Mouse (Mus musculus) layer of hippocampus, adult 9-11 months (tissue): ENCODE measurements at regions not wholly inside any gene's neighbourhood (a gene's known extent, or its start where the extent isn't known, plus 50 kb on each side); places are given as distances from the start of the nearest gene placed in this dataset.
A peak's percentile ranks its signal among the peaks of the same experiment; 100 is the strongest.
"Not testable (repeated sequence)": the region's sequence is repeated elsewhere in the genome, so short reads cannot be mapped to it uniquely, and the experiment has no call there.

Experiments used
- DNase-seq: peaks from one replicate; pipeline ENCODE4 v3.0.0; 2022

DNA sequence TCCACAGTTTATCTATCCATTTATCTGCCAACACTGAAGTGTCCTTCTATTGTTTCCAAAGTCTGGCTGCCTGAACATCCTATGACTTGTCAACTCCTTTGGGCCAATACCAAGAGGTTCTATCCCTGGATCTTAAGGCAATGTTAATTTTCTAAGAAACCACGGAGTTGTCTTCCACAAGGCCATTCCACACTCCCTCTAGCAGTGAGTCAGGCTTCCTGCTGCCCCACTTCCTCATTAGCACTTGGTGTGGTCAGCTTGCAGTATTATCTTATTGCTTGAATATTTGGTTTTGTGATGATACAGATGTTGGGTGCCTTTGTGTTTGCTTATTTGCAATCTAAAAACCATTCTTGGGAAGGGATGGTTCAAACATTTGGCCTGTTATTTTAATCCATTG is 87.5 kb upstream of the Ppp2r2d start:
- no peak for DNase-seq

DNA sequence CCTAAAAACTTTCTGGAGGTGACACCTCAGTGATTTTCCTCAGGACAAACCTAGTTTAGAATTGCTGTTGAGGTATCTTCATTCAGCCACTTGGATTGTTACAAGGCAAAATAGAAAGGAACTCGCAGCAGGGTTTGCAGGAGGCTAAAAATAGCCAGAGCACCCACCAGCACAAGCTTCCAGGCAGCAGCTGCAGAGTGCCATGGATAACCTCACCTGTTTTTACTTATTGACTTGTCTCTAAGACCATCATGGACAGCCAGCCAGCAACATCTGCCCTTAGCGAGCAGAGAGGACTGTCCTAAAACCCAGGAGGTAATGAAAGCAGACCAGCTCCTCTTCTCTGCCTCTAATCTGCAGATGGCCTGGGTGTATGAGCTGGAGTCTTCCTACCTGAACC is 97.4 kb upstream of the Ppp2r2d start:
- DNase-seq, result no peak

DNA sequence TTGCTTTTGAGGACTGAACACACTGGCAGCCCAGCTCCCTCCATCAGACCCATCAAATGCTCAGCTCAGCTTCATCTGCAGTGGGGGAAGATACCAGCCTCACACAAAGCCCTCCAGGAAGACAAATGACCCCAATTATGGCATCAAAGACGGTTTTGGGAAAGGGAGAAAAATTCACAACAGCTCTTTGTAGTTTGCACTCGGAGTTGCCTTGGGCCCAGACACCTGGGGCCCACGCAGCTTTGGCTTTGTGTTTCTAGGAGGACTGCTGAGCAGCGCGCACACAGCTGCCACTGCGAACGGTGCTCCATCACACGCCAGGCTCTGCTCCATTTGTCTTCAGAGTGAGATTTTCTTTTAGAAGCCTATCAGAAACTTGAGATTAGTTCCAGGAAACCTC is 99.3 kb upstream of the Ppp2r2d start:
- DNase-seq, result no peak

DNA sequence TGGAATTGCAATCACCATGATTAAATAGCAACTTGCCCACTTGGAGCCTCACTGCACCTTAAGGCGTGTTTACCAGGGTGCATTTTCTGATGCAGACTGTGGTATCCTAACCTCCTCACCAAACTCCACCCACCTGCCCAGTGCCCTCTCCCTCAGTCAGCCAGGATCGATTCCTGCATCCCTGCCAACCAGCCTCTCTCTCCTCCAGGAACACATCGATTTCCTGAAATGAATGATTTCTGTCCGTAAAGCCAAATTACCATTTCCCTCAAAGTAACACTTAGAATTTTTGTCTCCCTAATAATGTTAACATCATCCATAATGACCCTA is 103.4 kb upstream of the Ppp2r2d start:
- DNase-seq, result no peak

DNA sequence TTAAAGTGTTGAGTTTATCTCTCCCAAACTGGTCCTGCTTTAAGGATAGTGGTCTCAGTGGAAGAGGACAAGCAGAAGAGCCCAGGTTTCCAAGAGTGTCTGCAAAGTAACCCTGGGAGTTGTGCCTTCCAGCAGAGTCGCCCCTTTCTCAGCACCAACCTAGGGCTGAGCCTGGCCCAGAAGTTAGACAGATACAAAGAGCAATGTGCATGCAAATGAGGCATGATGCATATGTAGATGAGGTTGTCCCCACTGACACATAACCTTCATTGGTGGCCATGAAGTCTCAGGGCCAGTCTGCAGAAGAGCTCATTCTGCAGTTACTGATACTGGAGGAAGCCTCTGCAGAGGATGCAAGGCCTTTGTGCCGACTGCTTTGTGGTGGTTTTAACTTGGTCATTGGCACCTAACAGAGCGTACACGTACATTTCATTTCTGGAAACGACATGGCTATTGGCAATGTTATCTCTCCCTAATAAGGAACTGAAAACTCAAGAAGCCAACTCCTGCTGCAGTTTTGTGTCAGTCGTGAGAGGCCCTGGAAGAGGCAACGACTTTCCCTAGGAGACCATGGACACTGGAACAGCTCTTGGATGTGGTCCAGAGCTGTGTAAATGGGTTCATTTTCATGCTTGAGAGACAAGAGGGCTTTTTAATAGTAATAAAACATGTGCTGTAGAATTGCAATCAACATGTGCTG is 103.9 kb upstream of the Ppp2r2d start:
- no peak for DNase-seq

DNA sequence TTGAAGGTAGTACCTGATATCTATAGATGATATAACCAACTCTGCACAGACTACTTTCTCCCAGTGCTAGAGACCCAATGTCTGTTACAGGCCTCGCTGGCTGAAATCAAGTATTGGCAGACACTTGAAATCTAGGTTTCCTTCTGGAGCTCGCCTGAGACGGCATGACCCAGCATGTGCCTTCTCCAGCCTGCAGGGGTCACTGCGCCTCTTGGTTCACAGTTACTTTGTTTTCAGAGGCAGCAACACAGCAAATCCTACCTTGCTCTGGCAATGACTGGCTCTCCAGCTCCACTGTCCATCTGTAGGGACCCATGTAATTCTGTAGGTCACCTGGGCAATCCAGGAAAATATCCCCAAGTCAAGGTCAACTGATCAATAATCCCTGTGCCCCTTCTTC is 111.6 kb upstream of the Ppp2r2d start:
- DNase-seq, result peak; percentile 18

DNA sequence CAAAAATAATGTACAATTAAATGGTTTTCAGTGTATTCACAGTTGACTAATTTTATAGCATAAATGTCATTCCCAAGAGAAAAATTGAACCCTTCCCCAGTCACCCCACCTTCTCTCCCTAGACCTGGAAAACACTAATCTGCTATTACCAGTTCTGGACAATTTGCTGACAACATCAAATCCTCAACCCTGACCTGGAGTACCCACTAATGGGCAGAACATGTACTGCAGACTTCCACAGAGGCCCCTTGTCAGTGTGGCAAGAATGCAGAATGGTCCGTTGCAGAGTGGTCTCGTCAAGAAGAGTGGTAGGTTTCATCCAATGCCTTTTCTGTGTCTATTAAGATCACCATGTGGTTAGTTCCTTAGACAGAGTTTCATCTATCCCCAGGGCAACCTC is 121.0 kb upstream of the Ppp2r2d start:
- no peak for DNase-seq

DNA sequence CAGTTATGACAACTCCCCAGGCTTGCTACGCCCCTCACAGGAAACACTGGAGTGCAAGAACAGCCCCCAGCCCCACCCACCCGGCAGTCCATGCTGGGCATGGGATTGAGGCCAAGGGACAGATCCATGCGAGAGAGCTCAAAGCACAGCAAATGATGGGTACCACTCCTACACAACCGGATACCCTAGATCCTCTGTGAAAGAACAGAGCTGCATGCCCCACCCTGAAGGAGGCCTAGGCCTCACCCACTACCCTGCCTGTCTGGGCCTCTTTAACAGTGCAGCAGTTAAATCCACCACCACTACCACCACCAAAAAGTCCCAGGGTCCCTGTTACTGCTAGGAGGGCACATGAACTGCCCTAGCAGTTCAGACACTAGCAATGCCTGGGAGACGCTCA is 126.3 kb upstream of the Ppp2r2d start:
- DNase-seq, result no peak

DNA sequence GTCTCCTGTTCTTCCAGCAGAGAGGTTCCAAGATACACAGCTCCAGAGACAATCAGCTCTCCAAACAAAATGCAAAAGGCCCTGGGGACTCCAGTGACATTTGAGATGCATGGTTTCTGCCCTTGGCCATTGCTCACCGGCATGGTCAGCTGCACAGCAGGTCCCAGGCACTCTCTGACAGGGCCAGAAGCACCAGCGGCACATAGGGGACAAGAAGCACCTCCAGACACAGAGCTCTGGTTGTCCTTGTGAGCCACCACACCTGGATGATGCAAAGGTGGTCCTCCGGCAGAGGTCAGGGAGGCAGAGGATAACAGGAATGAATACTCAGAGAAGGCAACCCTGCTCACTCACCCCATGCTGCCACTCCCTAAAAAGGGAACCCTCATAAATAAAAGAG is 126.8 kb upstream of the Ppp2r2d start:
- DNase-seq, result no peak

DNA sequence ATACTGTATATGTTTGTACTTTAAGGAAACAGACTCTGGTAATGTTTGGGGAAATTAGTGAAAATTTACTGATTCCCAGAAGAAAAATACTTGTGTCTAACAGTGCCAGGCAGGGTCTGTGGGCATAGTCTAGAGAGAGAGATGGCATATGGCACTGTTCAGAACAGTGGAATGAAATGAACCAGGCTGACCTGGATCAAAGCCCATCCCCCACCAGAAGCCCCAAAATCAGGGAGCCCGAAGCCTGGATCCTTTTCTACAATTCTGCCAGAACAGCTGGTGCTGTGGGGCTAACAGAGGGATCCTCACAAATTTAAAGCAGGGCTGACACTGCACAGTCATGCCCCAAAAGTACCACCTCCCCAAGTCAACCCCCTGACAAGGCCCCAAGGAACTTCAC is 131.1 kb upstream of the Ppp2r2d start:
- no peak for DNase-seq

DNA sequence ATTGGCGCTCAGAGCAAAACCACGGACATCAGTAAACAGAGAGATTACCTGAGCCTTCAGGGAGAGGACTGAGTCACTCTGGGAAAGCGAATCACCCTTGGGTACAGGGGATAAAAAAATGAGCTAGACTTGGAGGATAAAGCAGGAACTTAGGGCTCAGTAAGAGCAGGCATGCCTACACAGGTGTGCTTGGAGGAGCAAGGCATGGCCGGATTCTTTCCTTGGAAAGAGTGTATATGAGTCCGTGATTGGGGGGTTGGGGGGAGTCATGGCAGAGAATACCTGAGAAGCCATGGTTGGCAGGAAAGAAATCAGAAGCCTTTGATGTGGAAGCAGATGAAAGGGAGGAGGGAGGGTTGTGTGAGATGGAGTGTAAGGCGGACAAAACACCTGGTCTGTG is 137.5 kb upstream of the Ppp2r2d start:
- DNase-seq, result no peak

DNA sequence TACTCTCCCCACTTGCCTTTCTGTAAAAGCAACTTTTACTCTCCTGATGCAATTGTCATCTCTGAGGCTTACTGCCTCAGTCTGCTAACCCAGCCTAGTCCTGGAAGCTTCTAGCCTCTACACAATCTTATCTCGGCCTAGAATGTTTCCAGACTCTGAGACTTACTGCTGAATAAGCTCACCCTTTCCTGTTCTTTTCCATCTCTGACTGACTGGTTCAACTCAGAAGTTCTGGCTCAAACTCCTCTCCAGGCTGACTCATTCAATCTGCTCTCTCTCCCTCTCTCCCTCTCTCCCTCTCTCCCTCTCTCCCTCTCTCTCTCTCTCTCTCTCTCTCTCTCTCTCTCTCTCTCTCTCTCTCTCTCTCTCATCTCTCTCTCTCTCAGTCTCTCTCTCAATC is 146.3 kb upstream of the Ppp2r2d start:
- not testable (repeated sequence) for DNase-seq

DNA sequence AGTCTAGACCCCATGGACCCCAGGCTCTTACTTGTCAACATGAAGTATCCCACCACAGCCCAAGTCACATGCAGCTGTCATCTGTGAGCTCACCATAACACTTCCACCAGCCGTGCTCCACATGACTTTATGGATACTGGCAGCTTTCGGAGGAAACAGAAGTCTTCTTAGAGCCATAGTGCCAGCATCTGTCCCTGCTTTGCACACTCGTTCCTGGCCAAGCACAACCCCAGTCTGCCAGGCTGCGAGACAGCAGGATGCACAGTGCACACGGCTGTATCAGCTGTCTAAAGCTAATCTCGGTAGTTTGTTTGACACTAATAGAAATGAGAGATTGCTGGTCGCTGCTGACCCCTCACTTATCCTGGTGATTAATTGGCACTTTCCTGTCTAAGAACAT is 163.7 kb upstream of the Ppp2r2d start:
- DNase-seq, result peak; percentile 35

DNA sequence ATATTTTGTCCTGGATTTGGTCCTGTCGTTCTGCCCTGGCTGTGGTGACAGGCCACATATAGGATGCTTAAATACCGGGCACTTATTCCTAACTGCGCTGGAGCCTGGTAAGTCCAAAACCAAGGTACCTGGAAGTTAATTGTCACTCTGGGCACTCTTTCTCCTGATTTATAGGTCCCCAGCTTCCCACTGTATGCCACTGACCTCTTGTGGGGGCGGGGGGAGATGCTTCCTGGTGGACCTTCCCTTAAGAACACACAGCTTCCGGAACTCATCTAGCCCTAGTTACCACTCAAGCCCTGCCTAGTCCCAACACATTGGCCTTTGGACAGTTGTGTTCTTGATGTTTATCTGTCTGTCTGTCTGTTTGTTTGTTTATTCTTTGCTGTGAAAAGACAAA is 165.3 kb upstream of the Ppp2r2d start:
- DNase-seq, result no peak

DNA sequence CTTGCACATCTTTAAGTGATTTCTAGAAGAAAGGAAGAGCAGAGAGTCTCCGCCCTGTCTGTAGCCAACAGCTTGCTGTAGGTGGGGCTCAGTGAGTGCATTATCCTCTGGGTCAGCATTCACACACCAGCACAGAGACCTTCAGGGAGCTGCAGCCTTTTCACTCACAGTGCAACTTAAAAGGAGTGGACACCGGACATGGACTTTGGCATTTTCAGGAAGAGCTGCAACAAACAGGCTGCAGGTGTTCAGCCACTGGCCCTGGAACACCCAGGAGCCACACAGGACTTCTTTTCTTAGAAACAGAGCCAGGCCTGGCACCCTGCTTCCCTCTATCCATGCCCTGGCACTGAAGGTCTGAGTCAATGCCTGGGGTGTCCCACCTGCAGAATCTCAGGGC is 166.3 kb upstream of the Ppp2r2d start:
- no peak for DNase-seq

DNA sequence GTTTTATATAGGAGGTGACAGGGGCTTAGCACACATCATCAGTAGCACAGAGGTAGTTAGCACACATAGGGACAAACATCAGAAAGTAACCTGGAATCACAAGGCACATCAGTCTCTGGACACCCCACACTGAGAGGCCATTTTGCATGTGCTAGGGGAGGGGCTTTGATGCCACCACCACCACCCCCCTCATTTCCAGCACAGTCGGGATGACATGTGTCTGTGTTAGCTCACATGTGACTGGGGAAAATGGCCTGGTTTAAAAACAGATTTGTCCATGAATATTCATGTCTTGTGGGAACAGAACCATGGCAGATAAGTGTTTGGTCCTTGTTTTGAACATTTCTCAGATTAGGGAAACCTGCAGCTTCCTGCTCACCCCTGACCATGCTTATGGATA is 172.9 kb upstream of the Ppp2r2d start:
- peak; percentile 12 for DNase-seq

DNA sequence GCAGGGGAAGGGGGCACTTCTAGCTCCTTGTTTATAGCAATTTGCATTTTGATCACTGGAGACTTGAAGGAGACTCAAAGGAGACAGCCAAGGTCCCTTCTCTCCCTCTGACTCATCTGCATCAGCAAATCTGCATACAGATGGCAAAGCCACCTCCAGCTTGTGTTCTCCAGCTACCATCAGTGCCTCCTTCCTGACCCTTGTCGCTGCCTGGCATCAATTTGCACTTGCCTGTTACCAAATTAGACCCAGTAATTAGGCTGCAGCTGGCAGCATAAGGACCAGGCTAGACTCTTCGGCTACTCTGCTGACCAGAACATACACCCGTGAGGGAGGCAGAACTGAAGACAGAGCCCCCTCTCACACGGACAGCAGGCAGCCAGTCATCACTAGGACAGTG is 177.5 kb upstream of the Ppp2r2d start:
- peak; percentile 24 for DNase-seq

DNA sequence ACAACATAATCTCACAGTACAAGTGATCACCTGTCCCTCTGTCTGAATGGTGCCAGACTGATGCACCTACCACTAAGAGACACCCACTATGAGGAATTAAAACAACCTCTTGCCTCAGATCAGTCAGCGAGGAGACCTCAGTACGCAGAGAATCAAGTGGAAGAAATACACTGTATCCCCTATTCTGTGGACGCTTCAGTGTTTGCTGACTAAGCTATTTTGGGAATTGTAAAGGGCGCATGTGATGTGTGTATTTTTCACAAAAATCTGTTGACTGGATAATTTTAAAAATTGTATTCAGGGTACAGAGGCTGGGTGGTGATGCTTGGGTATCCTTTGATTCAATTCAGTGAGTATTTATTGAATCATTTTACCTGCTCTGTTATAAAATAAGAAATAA is 185.8 kb upstream of the Ppp2r2d start:
- DNase-seq, result no peak

DNA sequence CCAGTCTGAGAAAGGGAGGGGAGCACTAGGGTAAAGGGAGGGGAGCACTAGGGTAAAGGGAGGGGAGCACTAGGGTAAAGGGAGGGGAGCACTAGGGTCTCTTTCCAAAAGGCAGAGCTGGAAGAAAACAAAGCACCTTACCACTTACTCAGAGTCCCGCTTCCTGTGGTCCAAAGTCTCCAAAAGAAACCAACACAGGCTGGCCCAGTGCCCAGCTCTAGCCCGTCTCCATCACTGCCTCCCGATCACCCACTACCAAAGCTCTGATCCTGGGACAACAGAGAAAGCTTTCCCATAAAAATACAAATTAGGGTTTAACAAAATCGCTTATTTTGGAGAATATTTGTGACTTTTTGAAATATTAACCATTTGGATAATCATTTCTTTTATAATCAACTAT is 188.4 kb upstream of the Ppp2r2d start:
- DNase-seq, result no peak

DNA sequence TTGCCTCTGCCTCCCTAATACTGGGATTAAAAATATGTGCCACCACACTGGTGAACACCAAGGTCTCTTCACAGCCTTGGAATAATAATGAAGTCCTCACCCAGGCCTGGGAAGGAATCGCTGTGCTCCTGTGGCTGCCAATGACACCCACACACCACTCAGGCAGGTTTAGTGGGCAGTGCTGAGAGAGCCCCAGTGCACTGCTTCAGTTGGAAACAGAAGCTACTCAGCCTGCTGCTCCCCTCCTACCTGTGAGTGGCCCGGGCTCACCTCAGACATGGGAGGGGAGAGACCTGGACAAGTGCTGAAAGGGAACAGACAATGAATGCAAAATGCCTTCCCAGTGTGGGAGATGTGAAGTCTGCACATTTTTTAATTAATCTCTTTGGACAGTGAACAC is 188.8 kb upstream of the Ppp2r2d start:
- DNase-seq, result no peak

DNA sequence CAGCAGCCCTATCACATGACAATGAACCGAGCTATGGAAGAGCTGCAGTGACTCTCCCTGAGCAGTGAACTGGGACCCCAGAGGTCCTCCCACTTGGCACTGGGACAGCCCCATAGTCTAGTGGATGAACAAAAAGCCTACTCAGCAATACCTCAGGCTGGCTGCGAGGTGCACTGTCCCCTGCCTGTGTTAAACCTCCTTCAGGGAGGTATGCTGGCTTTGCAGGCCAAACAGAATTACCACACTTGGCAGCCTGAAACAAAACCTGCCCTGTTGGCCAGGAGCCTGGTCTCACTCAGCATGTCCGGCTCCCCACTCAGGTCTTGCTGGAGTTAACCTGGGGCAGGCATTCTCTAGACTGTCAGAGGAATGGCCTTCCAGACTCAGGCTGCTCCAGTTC is 189.9 kb upstream of the Ppp2r2d start:
- DNase-seq, result no peak

DNA sequence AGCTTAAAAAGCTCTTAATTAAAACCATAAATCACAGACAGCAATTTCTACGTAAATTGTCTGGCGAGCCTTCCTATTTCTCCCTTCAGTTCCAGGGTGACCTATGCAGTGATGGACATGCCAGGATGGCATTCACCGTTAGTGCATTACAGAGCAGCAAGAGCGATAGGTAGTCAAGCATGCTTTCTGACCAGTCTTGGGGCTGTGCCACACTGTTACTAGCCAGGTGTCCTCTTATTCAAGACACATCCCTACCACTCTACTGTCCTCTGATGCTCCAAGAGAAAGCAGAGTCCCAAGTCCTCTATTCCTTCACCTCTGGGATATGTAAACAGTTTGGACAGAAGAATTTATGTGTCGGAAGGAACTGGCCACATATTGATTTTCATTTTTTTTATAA is 194.9 kb upstream of the Ppp2r2d start:
- no peak for DNase-seq

DNA sequence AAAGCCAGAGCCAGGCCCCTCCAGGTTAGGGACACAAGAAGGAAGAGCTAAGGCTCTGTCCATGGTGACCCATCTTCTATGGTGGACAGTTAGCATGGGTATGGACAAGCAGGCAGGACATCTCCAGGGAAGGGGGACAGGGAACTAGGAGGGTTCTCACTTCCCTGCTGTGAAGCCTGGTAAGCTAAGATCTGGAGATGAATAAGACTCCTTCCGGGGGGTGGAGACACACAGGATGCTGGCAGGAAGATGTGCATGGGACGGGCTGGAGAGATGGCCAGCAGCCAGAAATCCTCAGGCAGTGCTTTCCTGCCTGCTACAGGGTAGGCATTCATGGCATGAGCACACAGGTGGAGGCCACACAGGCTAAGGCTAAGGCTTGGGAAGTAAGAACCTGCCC is 198.2 kb upstream of the Ppp2r2d start:
- DNase-seq, result no peak

DNA sequence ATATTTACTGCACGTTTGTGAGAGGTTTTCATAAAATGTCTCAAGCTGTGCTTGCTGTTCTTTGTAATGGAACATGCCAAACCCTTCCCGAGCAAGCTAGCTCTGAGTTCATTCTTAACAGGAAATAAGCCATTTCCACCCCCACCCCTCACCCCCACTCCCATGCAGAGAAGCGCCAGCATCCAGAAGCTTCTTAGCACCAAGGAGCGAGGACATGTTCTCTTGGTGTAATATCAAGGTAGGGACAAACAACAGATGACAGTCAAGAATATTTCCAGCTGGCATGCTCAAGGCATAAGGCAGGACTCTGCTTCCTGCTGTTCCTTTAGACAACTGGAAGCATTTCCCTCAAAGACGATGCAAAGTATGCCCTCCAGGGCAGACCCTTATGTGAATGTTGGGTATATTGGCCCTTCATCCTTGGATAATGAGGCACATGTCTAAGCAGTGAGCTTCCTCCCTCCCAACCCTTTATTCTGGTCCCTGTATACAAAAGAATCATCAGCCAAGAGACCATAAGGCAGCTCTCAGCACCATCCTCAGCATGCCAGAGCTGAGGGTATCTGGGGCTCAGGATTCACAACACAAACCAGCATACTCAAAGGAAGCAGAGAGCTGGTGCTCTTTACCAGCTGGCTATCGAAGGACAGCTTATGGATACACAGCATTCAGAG is 205.2 kb upstream of the Ppp2r2d start:
- no peak for DNase-seq

DNA sequence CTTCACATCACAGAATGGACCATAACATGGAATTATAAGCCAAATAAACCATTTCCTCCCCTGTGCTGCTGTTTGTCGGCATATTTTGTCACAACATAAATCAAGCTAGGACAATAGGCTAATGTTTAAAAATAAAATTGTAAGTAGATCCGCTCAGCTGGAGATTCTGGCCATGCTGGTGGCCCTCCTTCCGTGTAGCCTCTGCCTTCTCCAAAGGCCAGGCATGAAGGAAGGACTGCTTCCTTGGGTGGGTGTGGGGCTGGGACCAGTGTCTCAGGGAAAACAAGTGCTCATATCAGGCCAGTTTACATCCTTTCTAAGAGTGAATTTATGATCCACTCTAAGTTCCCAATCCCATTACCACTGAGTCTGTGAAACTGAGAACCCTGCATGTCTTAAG is 206.3 kb upstream of the Ppp2r2d start:
- DNase-seq, result no peak
